9 mouse cellular contexts compared by ENCODE assay signal in the genomic region with DNA sequence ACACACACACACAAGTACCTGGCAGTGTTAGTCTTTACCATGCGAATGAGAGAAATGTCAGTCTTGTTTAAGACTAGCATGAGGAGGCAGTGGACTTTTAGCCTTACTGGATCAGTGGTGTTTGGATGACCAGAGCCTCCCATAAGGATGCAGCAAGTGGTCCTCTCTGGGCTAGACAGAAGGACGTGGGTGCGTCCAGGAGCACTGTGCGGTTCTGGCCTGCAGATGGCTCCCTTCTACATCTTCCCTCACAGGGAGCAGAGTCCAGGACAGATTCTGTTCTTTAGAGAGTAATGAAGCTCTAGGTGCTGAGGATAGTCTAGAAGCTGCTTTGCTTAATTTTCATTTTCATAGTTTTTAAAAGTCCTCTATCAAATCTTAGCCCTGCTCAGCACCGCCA.
A peak's percentile ranks its signal among the peaks of the same experiment; 100 is the strongest.
DNase-seq lines count a peak whose midpoint lies in the region; ATAC-seq and TF ChIP-seq lines count a peak whose summit lies in the region.
"Had no signal": no experiment of that assay in that cellular context is flagged by ENCODE, and none has a peak within 500 bp of the region (broad histone marks: within the 10 kb centered on the region; RNA-seq: fewer than 3 reads in every experiment).

No protein-coding gene starts in this region.

- peak; percentile 79 for TF ChIP-seq CTCF in ES-Bruce4 (IDR thresholded peaks at IDR 0.05; ENCODE audit: low read depth, low read length)
- peak; percentile 67 for TF ChIP-seq CTCF in cortical plate, adult 2 months (IDR thresholded peaks at IDR 0.05; ENCODE audit: extremely low read depth, insufficient read depth, low read length)

- H3K4me3 ChIP-seq in hindbrain, embryonic 13.5 days = no peak overlapping the region
- H3K4me3 ChIP-seq in hindbrain, embryonic 10.5 days = no peak overlapping the region
- H3K4me3 ChIP-seq in ES-Bruce4 (ENCODE audit: low read depth, low read length) = no peak overlapping the region
- no peak overlapping the region for H3K4me3 ChIP-seq in cortical plate, adult 2 months (ENCODE audit: insufficient read depth, low read length)
- no peak overlapping the region for H3K4me3 ChIP-seq in forebrain, embryonic 16.5 days (replicated peaks; ENCODE audit: low read length)
- H3K4me3 ChIP-seq: embryonic facial prominence, embryonic 12.5 days had no signal

- 69% methylated on average over 5 of the region's 5 CpGs for WGBS in hindbrain, embryonic 13.5 days
- 73% methylated on average over 5 of the region's 5 CpGs for WGBS in hindbrain, embryonic 10.5 days
- 69% methylated on average over 5 of the region's 5 CpGs for WGBS in forebrain, embryonic 16.5 days

- H3K9ac ChIP-seq in hindbrain, embryonic 13.5 days = no peak overlapping the region
- no peak overlapping the region for H3K9ac ChIP-seq in ES-Bruce4 (ENCODE audit: low read depth, poor library complexity, severe bottlenecking)
- H3K9ac ChIP-seq in forebrain, embryonic 16.5 days (replicated peaks; ENCODE audit: low read depth, low read length) = no peak overlapping the region
- H3K9ac ChIP-seq: embryonic facial prominence, embryonic 12.5 days had no signal

- H3K36me3 ChIP-seq in hindbrain, embryonic 13.5 days = peaks cover 93% of the 10 kb centered on the region
- peaks cover 99% of the 10 kb centered on the region for H3K36me3 ChIP-seq in hindbrain, embryonic 10.5 days
- peaks cover 22% of the 10 kb centered on the region for H3K36me3 ChIP-seq in ES-Bruce4 (ENCODE audit: control insufficient read depth, insufficient read depth, low read length, poor library complexity, severe bottlenecking)
- H3K36me3 ChIP-seq in forebrain, embryonic 16.5 days (ENCODE audit: control insufficient read depth, insufficient read depth) = peaks cover 34% of the 10 kb centered on the region

- H3K27me3 ChIP-seq in hindbrain, embryonic 13.5 days = no peaks in the 10 kb centered on the region
- no peaks in the 10 kb centered on the region for H3K27me3 ChIP-seq in hindbrain, embryonic 10.5 days (ENCODE audit: insufficient read depth, poor library complexity, severe bottlenecking)
- no peaks in the 10 kb centered on the region for H3K27me3 ChIP-seq in ES-Bruce4 (ENCODE audit: control insufficient read depth, insufficient read depth, low read length, poor library complexity, severe bottlenecking)
- H3K27me3 ChIP-seq in forebrain, embryonic 16.5 days (replicated peaks; ENCODE audit: control insufficient read depth, insufficient read depth, low read length) = no peaks in the 10 kb centered on the region
- H3K27me3 ChIP-seq: embryonic facial prominence, embryonic 12.5 days had no signal

- no peak overlapping the region for H3K4me2 ChIP-seq in hindbrain, embryonic 13.5 days
- no peak overlapping the region for H3K4me2 ChIP-seq in forebrain, embryonic 16.5 days (ENCODE audit: low read length)
- H3K4me2 ChIP-seq: embryonic facial prominence, embryonic 12.5 days had no signal

- DNase-seq in hindbrain, embryonic 10.5 days (ENCODE audit: low spot score) = no peak
- DNase-seq in 3T3-L1 (ENCODE audit: low read depth, low spot score) = peak; percentile 61
- DNase-seq in kidney, postnatal 4 days = peak; percentile 58 to 71
- DNase-seq in urinary bladder, postnatal 25 days (ENCODE audit: low spot score) = no peak

- no peak for TF ChIP-seq POLR2A in ES-Bruce4 (IDR thresholded peaks at IDR 0.05; ENCODE audit: insufficient read depth, low read length)
- no peak for TF ChIP-seq POLR2A in cortical plate, adult 2 months (IDR thresholded peaks at IDR 0.05; ENCODE audit: extremely low read depth, insufficient read depth, low read length)

- no peak for TF ChIP-seq EP300 in ES-Bruce4 (IDR thresholded peaks at IDR 0.05; ENCODE audit: insufficient read depth, low read depth, low read length)

- no peak for ATAC-seq in hindbrain, embryonic 13.5 days (ENCODE audit: low FRiP score)
- ATAC-seq in forebrain, embryonic 16.5 days = no peak

- H3K4me1 ChIP-seq in hindbrain, embryonic 13.5 days (replicated peaks) = 0 out of 2 replicates have a peak, but pooled peaks cover 3% of the 10 kb centered on the region
- no peaks in the 10 kb centered on the region for H3K4me1 ChIP-seq in hindbrain, embryonic 10.5 days (replicated peaks)
- H3K4me1 ChIP-seq in ES-Bruce4 (ENCODE audit: control insufficient read depth, insufficient read depth, low read length) = no peaks in the 10 kb centered on the region
- H3K4me1 ChIP-seq in cortical plate, adult 2 months (ENCODE audit: control insufficient read depth, insufficient read depth, low read length) = peaks cover 7% of the 10 kb centered on the region; the same call in 1 of the 2 replicates
- H3K4me1 ChIP-seq in forebrain, embryonic 16.5 days (replicated peaks; ENCODE audit: control insufficient read depth, insufficient read depth, low read length) = no peaks in the 10 kb centered on the region
- H3K4me1 ChIP-seq: embryonic facial prominence, embryonic 12.5 days had no signal

- H3K9me3 ChIP-seq in hindbrain, embryonic 13.5 days = no peaks in the 10 kb centered on the region
- H3K9me3 ChIP-seq in hindbrain, embryonic 10.5 days = no peaks in the 10 kb centered on the region
- H3K9me3 ChIP-seq in ES-Bruce4 (replicated peaks; ENCODE audit: control insufficient read depth, insufficient read depth, low read length, poor library complexity, severe bottlenecking) = no peaks in the 10 kb centered on the region
- no peaks in the 10 kb centered on the region for H3K9me3 ChIP-seq in forebrain, embryonic 16.5 days (ENCODE audit: control insufficient read depth, low read length)
- H3K9me3 ChIP-seq: embryonic facial prominence, embryonic 12.5 days had no signal

- H3K27ac ChIP-seq in hindbrain, embryonic 13.5 days = peak overlapping the region; percentile 23
- H3K27ac ChIP-seq in hindbrain, embryonic 10.5 days = no peak overlapping the region
- H3K27ac ChIP-seq in ES-Bruce4 (ENCODE audit: insufficient read depth, low read length) = no peak overlapping the region
- no peak overlapping the region for H3K27ac ChIP-seq in cortical plate, adult 2 months (ENCODE audit: insufficient read depth, low read length)
- no peak overlapping the region for H3K27ac ChIP-seq in forebrain, embryonic 16.5 days (ENCODE audit: low read length)
- H3K27ac ChIP-seq: embryonic facial prominence, embryonic 12.5 days had no signal

Comparison
In these comparisons a context has a peak if more than half of its experiments do, and no peak if none do; other contexts are left out.
1. DNase-seq: peak in 3T3-L1 (single experiment) and kidney, postnatal 4 days (2 of 2); none in hindbrain, embryonic 10.5 days (single experiment) and urinary bladder, postnatal 25 days (single experiment).